Mouse (Mus musculus): ENCODE results near the gene Ak1. TPM values are rescaled to one million over a fixed set of nuclear protein-coding genes. Genes with fewer than 3 reads are reported as not detected.

Gene Ak1
- 24.3 and 26.7 TPM in 2 replicates for polyA plus RNA-seq (2012; rRNA removed)

DNA sequence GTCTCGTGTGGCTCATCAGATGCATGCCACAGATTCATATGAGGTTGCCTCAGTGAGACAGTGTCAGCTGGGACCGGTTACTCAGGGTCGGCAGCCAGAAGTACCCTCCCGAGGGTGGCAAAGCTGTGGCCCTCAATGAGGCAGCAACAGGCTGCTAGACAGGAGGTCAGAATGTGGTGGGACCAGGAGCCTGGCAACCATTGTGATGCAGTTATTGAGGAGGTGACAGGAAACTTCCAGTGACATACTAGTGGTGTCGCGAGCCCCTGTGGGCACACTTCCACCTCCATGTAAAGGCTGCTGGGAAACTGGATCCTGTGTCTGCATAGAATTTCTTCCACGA, at the start of gene Ak1:
TSS of gene Ak1 (plus strand) at position 242 of the 343 bp plus-strand sequence.

DNA sequence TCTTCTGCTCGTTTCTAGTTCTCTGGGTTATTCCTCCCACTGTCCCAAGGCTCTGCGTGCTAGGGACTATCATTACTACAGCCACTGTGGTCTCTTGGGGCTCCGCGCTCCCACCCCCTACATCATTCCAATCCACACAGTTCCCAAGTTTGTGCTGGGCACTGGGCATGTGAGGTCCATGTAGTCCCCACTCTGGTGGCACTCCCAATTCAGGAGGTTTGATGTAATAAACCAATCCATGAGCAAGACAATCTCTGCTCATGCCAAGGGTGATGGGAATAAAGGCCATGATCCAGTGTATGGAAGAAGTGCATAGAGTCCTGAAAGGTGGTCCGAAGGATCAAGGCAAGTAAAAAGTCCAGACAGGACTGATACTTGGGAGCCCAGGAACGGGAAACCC, 47.1 kb upstream of the Ak1 start, which contains the start of gene Pip5kl1:
TSS of gene Pip5kl1 (plus strand) at position 301 of the 400 bp plus-strand sequence.

DNA sequence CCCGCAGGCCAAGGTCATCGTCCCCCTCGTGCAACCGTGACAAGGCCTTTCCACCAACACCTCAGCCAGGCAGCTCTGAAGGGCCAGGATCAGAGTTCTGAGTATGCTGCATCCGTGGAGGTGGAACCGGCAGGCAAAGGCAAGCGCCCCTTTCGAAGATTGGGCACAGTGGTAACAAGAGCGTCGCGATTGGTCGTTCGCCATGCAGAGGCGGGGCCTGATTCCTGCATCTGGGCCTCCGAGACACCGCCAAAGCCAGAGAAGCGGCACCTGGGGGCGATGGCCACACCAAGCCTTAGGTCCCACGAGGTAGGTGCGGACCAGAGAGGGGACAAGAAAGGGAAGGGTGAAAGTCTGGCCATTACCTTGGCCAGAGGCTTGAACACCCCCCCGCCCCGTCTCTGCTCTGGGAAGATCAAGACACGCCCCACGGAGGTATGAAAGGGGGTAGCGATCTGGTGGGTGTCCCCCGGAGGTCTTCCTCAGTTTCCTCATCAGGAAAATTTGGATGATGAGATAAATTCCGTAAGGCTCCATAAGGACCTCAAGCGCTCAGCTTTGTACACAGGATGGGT, 45.9 kb upstream of the Ak1 start, which contains the start of gene 9430097D07Rik:
TSS of gene 9430097D07Rik (minus strand) at position 99 of the 575 bp plus-strand sequence.

DNA sequence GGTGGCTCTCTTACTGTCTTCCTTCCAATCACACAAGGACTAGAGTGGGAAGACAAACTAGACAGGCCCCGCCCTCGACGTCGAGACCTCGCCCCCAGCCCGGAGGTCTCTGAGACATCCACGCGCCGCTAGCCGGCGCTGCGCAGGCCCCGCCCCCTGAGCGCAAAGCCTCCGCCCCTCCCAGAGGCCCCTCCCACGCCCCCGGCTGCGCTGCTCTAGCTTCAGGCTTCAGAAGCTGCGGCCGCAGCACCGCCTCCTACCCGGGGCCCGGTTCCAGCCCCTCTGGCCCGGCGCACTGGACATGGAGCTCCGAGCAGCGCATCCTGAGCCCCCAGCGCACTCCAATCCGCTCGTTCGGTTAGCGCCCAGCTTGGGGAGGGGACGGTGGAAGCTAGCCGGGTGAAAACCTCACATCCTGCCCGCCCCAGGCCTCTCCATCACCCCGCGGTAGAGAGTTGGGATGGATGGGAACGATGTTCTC, 34.6 kb upstream of the Ak1 start, which contains the start of gene St6galnac4:
TSS of gene St6galnac4 (plus strand) at position 225 of the 481 bp plus-strand sequence.

DNA sequence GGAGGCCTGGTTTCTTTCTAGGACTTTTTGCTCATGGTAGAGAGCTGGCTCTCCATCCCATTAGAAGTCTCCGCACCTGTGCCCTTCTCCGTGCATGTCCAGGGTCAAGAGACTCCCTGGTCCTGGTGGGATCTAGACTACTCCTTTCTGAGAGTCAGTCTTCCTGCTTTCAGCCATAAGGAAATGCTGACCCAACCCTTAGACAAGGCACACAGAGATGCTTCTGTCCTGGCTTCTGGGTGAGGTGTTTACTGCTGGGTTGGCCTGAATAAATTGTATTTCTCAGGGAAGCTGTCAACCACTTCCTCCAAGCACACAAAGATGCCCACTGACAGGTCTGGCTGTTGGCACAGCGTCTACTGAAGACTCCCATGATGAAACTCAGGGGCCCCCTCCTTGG, 22.1 kb upstream of the Ak1 start, which contains the start of gene St6galnac6:
TSS of gene St6galnac6 (plus strand) at position 301 of the 400 bp plus-strand sequence.

DNA sequence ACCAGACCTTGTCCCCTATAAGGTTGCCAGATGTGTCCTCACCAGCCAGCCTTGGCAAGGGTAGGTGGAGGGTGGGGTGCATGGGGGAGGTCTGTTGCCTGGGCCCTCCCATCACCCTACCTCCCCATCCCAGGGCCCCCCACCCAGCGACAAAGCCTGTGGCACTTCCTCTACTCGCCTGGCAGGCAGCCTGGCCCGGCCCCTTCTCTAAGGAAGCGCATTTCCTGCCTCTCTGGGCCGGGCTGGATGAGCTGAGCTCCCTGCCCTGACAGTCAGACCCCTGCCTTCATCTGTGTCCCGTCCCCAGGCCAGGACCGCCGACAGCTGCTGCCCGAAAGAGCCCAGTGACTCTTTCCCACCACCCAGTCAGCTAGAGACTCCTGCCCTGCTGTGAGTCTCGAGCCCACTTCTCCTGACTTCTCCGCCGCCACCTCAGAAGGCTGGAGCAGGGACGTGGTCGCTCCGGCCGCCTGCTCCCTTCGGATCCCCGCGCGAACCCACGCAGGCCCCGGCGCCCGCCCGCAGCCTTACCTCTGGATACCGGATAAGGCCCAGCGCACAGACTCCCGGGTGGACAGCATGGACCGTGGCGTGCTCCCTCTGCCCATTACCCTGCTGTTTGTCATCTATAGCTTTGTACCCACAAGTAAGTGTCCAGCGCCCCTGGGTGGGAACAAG, 25.0 kb downstream of the Ak1 start, which contains the start of gene Eng:
TSS of gene Eng (plus strand) at position 217 of the 678 bp plus-strand sequence.

Other genes with a start within 250 kb of the Ak1 start
- gene 1110008P14Rik, start 239.8 kb upstream of the Ak1 start, polyA plus RNA-seq (2012; rRNA removed): 335 and 395 TPM in 2 replicates
- 201 and 263 TPM in 2 replicates for gene Lcn2, start 233.5 kb upstream of the Ak1 start, polyA plus RNA-seq (2012; rRNA removed)
- gene Ptges2, start 225.9 kb upstream of the Ak1 start, polyA plus RNA-seq (2012; rRNA removed): 32.5 and 39.0 TPM in 2 replicates
- gene Naif1, start 171.3 kb upstream of the Ak1 start, polyA plus RNA-seq (2012; rRNA removed): 5.6 and 7.1 TPM in 2 replicates
- gene Slc25a25, start 170.3 kb upstream of the Ak1 start, polyA plus RNA-seq (2012; rRNA removed): 17.3 and 18.1 TPM in 2 replicates
- gene Fam102a, start 86.4 kb upstream of the Ak1 start, polyA plus RNA-seq (2012; rRNA removed): 31.7 and 37.3 TPM in 2 replicates
- 118 and 149 TPM in 2 replicates for gene Dpm2, start 50.9 kb upstream of the Ak1 start, polyA plus RNA-seq (2012; rRNA removed)
- gene Pip5kl1, start 47.0 kb upstream of the Ak1 start, polyA plus RNA-seq (2012; rRNA removed): 0.67 and 0.74 TPM in 2 replicates
- not detected in 2 replicates for gene 9430097D07Rik, start 46.1 kb upstream of the Ak1 start, polyA plus RNA-seq (2012; rRNA removed)
- gene St6galnac4, start 34.7 kb upstream of the Ak1 start, polyA plus RNA-seq (2012; rRNA removed): 33.5 and 34.2 TPM in 2 replicates
- 80.7 and 95.8 TPM in 2 replicates for gene St6galnac6, start 22.0 kb upstream of the Ak1 start, polyA plus RNA-seq (2012; rRNA removed)
- 174 and 176 TPM in 2 replicates for gene Eng, start 24.8 kb downstream of the Ak1 start, polyA plus RNA-seq (2012; rRNA removed)
- 92.0 and 102 TPM in 2 replicates for gene Fpgs, start 82.4 kb downstream of the Ak1 start, polyA plus RNA-seq (2012; rRNA removed)
- 181 and 213 TPM in 2 replicates for gene Cdk9, start 91.3 kb downstream of the Ak1 start, polyA plus RNA-seq (2012; rRNA removed)
- gene Sh2d3c, start 99.3 kb downstream of the Ak1 start, polyA plus RNA-seq (2012; rRNA removed): 50.4 and 50.9 TPM in 2 replicates
- gene 6330409D20Rik, start 119.3 kb downstream of the Ak1 start, polyA plus RNA-seq (2012; rRNA removed): not detected in 2 replicates
- 120 and 130 TPM in 2 replicates for gene Tor2a, start 135.5 kb downstream of the Ak1 start, polyA plus RNA-seq (2012; rRNA removed)
- gene Ttc16, start 153.9 kb downstream of the Ak1 start, polyA plus RNA-seq (2012; rRNA removed): 9.9 and 10.3 TPM in 2 replicates
- gene Ptrh1, start 154.0 kb downstream of the Ak1 start, polyA plus RNA-seq (2012; rRNA removed): 18.7 and 19.7 TPM in 2 replicates
- 1.5 and 1.6 TPM in 2 replicates for gene Cfap157, start 162.7 kb downstream of the Ak1 start, polyA plus RNA-seq (2012; rRNA removed)
- 11.3 and 13.7 TPM in 2 replicates for gene Stxbp1, start 225.5 kb downstream of the Ak1 start, polyA plus RNA-seq (2012; rRNA removed)

Data from ovary, adult 2 months (tissue).